Mouse (Mus musculus) liver, postnatal 0 days (tissue): ENCODE data around the gene Strn3.

Experiments
- CTCF ChIP-seq: sonication (generic); IDR thresholded peaks from 2 replicates; pipeline ENCODE4 v1.5.1; 2016; ENCODE audit warnings: antibody characterized with exemption, low read depth
- EP300 ChIP-seq: IDR thresholded peaks from 2 replicates; pipeline ENCODE4 v1.6.1; 2016; ENCODE audit warnings: antibody characterized with exemption, low read depth, mild to moderate bottlenecking

DNA sequence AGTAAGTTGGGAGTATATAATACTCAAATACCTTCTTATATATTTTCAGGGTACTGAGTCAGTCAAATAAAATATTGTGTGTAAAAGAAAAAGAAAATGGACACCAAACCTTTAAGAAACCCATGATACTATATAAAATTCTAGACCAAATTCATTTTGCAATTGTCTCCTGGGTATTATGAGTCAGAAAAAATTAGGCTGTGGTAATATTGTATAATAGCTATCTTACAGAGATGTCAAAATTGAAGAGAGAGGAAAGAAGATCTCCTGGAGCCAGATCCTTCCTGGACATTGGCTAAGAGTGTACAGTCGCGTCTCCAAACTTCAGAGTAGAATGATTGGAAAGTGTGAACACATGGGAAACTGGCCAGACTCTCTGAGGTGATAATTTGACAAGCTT is 4.5 kb upstream of the Strn3 start:
- TF ChIP-seq CTCF: no peak
- no peak for TF ChIP-seq EP300
